Mouse (Mus musculus) brain, embryonic 18.5 days (tissue): ENCODE data around the gene Plekha6.

Experiments used
- DNase-seq: peaks from one replicate; pipeline ENCODE4 v3.0.0-alpha.2; 2012; ENCODE audit warnings: low read depth, low spot score

Gene Plekha6

DNA sequence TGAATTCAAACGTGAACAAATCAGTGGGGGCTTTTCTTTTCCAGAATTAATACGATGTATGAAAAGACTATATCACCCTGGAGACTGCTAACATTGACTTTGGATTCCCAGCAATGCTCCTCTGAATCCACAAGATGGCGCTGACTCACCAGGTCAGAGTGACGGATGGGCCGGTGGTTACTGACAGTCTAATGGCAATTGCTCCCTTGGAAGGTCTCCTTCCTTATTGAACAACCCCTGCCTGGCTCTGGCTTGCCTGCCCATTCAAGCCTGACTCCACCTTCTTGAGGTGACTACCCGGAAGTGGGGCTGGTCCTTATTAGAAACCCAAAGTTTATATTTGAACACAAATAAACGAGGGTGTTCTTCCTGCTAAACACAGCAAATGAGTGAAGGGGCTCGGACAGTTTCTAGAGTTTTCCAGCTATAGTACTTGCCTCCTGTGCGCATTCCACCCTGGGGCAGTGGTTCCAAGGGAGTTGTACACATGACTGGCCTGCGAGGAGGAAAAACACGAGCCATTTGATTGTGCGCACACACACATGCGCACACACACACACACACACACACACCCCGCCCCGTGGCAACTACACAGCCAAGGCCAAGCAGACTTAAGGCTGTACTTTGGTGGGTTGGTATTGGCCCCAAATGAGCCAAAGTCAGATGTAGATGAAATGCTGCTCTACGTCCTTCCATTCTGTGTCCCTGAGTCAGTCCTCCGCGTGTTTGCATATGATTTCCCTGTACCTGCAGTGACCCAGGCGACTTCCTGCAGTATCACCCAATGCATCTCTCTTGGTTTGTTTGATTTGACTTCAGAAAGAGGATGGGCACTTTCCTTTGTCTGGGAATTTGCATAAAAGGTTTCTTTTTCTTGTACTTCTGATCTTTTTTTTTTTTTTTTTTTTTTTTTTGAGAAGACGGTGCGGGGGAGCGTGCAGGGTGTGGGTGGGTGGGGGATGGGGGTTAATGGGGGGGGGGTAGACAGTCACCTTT, 17.7 kb upstream of the Plekha6 start:
- no peak for DNase-seq

GRCm38 (mm10) chr1:133147324-133147723, 16.7 kb upstream of the Plekha6 start:
- no peak for DNase-seq

- DNase-seq, result no peak
Measured at GRCm38 (mm10) chr1:133148122-133148521, 15.9 kb upstream of the Plekha6 start.

DNA sequence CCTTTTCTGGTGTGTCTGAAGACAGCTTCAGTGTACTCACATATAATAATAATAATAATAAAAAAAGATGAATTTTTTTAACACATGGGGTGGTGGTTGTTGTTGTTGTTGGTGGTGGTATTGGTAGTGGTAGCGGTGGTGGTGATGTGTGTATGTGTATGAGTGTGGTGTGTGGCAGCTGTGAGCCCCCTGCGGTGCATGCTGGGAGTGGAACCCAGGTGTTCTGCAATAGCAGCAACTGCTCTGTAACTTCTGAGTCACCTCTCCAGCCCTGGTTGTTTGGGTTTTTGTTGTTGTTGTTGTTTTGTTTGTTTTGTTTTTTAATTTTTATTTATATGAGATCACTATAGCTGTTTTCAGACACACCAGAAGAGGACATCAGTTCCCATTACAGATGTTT, 13.5 kb upstream of the Plekha6 start:
- DNase-seq, result no peak

GRCm38 (mm10) chr1:133152213-133152612, 11.8 kb upstream of the Plekha6 start:
- DNase-seq, result no peak

DNA sequence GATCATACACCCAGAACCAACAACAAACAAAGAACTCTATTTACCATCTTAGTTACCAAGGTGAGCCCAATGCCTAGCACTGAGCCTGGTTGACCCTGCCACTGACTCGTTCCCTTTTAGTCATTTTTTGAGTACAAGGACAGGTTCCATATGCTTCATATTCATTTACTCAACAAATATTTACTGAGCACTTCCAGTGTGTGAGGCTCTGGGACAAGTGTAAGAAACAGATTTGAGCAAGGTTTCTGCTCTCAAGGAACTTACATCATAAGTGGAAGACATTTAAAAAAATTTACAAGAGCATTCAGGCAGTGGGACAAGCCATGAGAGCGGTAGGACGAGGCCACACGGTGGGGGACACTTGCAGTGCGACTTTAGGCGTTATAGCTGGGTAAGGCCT, 8.7 kb upstream of the Plekha6 start:
- DNase-seq, result no peak

GRCm38 (mm10) chr1:133159128-133159564, 4.9 kb upstream of the Plekha6 start:
- DNase-seq, result no peak

DNA sequence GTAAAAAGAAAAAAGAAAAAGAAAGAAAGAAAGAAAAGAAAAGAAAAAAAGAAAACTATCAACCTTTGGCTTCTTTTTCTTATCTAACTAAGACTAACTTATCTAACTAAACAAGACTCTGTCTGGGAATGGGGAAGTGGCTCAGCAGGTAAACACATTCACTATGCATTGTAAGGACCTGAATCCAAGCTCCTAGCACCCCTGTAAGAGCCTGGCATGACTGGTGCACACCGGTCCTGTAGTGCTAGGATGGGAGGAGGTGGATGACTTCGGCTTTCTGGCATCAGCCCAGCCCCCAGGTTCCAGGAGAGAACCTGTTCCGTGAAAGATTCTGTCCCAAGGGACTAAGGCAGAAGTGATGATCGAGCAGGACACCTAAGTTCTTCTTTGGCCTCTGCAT, 2.5 kb upstream of the Plekha6 start:
- no peak for DNase-seq

DNA sequence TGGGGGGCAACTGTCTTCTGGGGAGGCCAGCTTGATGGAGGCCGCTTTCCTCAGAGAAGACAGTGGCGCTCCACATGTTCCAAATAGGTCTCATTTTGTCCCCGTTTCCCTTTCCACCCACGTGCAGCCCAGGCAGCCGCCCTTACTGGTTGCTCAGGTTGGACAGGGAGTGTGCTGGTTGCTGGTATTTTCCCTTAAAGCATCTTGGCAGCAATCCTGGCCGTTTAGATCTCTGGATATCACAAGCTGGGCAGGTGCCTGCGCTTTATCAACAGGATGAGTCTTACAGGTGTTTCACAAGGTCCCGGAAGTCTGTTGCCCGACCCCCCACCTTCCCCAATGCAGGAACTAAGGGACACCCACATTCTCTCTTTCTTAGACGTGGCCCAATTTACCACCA, 2.0 kb upstream of the Plekha6 start:
- no peak for DNase-seq

DNA sequence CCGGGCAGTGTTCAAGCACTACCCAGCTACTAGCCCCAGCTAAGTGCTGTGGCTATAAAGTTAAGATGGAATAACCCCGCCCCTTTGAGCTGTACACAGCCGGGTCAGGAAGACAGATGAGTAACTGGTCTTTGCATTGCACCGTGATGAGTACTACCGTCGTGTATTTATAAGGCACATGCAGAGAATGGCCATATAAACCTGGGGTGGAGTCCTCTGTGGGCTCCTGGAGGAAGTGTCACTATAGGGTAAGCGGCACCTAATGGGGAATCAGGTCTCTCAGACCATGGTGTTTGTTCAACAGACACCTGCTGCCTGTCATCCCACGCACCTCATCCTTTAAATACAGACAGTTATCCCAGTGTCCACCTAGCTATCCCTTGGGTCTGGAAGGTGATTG, 1.0 kb upstream of the Plekha6 start:
- no peak for DNase-seq

DNA sequence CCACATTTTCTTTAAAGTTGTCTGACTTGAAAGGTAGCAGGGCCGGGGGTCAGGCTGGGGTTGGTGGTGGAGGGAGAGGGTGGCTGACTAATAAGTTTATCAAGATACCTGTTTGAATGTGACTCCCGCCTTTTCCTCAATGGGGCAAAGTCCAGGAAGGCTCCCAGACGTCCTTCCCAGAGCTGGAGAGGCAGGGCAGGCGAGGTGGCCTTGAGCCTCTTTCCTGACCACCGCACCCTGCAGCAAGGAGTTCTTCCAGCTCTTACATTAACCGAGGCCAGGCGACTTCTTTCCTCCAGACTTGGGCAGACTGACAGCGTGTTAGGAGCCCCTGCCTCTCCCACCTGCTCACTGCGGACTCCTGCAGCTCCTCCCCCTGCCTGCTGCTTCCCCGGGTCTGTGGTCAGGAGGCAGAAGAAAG, 591 bp downstream of the Plekha6 start:
- no peak for DNase-seq

- no peak for DNase-seq
Measured at GRCm38 (mm10) chr1:133165111-133165510, 1.1 kb downstream of the Plekha6 start.

DNA sequence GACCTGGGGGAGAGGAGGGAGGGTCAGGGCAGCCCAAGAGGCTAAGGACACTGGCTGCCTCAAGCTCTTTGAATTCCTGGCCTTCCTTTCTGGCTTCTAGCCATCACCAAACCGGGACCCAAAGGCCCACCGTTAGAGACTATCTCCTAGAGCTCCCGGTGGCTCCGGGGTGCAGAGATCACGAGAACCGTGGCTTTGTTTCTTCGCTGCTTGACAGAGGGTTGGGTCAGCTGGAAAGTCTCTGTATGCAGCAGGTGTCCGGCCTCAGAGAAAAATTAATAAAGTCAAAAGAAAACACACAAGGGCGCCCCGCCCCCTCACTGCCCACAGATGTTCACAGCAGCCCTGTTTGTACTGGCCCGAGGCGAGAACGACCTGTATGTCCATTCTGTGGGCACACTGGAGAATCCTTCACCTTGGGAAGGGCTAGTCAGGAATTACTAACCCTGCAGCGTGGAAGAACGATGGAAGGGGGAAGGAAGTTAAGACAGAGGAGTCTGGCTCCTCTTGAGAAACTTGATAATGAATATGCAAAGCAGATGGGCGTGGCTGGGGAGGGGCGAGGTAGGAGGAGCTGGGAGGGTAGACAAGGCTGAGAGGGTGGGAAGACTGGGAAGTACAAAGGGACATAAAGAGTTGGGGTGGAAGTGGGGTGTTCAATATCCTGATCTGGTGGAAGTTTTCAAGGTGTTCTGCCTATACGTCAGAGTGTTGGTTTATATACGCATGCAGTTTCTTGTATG, 4.5 kb downstream of the Plekha6 start:
- DNase-seq, result no peak

- DNase-seq, result no peak
Measured at GRCm38 (mm10) chr1:133170196-133170595, 6.2 kb downstream of the Plekha6 start.

DNA sequence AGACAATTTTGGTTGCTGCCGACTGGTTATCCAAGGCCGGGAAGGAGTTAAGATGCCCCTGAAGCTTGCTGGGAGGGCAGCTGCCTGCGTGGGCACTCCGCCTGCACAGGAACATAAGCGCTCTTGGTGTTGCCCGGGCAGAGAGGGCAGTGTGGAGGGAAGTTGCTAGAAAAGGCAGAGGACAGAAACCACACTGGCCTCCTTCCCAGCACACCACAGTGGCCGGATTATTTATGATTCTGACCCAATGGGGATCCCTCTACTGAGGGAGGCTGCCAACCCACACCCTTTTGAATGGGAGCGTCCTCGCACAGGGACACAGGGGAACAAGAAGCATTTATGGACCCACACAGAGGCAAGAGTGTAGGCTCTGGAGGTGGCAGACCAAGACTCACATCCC, 7.3 kb downstream of the Plekha6 start:
- DNase-seq, result no peak

DNA sequence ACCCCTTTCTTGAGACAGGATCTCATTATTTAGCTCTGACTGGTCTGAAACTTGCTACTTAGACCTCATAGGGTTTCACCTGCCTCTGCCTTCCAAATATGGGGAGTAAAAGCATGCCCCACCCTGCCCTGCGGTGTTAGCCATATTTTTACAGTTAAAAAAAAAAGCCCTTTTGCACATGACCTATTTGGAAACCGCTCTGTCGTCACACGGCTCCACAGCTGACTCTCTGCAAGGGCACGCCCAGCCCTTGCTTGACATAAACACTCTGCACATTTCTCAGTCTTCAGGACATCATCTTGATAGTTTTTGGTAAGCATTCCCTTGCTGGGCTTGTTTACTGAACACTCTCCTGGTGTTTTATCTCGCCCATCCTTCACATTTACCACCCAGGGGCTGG, 11.1 kb downstream of the Plekha6 start:
- DNase-seq, result no peak

- peak; percentile 40 for DNase-seq
Measured at GRCm38 (mm10) chr1:133177480-133178172, 13.6 kb downstream of the Plekha6 start.

DNA sequence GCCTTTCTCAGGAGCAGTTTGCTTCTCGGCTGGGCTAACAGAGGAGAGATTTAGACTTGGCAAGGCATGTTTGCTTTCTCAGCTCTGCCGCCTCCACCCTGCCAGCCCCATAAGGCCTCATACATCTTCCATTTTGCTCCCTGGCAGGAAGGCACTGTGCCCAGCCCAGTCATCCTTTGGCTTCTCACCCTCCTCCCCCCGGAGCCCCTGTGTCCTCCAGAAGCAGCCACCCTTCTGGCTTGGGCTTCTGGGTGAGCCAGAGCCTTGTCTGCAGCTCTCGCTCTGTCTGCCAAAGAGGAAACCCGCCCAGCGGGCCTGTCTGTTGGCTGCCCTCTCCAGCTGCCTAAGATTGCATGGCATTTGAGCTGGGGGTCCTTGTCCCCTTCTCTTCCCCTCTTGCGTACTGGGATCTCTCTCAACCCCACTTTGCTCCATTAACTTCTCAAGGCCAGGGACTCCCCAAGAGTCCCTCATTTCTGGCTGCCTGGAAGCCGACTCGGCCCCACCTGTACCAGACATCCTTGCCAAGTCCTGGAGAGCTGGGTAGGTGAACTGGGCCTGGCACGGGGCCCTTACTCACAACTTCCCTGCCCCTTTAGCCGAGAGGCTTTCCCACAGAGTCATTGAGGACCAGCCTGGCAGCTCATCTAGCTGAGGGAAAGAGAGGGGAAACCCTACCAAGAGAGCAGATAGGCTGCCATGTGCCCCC, 14.9 kb downstream of the Plekha6 start:
- DNase-seq, result peak; percentile 43

DNA sequence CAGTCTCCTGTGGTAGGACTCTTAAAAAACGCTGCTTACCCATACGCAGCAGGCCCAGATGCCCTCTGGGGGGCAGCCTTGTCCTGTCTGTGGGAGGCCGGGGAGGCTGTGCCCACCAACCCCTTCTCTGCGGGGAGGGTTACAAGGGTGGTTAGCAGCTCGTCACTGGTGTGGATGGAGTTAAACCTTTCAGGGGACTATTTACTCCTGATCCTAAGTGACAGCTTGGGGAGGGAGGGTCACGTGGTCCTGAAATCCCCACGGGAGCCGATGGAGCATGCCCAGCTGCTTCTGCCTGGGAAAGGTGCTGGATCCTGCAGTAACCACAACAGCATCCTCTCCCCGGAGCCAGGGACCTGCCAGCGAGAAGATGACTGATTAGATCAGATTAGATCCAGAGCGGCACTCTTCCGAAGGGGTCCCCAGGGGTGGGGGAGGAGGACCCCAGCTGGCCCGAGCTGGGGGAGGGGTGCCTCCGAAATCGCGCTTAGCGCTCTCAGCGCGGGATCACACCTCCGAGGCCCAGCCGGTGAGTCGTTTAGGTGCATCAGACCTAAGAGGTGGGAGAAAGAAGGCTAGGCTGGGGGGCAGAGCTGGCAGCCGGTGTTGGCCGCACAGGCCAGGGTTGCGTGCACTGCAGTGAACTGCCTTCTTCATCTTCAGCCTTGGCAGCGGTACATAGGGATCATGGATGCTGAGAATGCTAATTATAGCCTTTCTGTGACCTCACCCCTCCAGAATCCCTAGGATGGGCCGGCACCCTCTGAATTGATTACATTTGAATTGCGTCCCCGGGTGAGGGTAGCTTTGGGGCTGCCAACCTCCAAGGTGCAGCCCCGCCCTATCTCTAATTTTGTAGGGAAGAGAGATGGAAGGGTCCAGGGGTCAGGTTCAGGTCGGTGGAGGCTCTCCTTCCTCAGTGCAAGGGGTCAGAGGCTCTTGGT, 17.3 kb downstream of the Plekha6 start:
- DNase-seq, result peak; percentile 82

- no peak for DNase-seq
Measured at GRCm38 (mm10) chr1:133182016-133182705, 18.2 kb downstream of the Plekha6 start.
